Mouse (Mus musculus) lung, postnatal 0 days (tissue): ENCODE data around the gene Chmp5. TPM values are rescaled to one million over a fixed set of nuclear protein-coding genes. Genes with fewer than 3 reads are reported as not detected.

ENCODE experiments used
- ATAC-seq: fragments of 200-750 bp; cut with Nextera tagmentation; 2 replicates; pipeline ENCODE4 v1.8.0; 2017; ENCODE audit warnings: moderate library complexity
- DNase-seq: peaks from one replicate; pipeline ENCODE4 v3.0.0-alpha.2; 2016; ENCODE audit warnings: low spot score
- H3K27ac ChIP-seq: fragments of 300-500 bp; sonication (generic); 2 replicates; pipeline ENCODE4 v1.5.1; 2014; ENCODE audit warnings: antibody characterized with exemption, mild to moderate bottlenecking, low read length, mixed read lengths
- H3K27me3 ChIP-seq: fragments of 300-500 bp; sonication (generic); replicated peaks from 2 replicates; pipeline ENCODE4 v1.6.1; 2014; ENCODE audit warnings: low read length, mixed read lengths; ENCODE audit not compliant: insufficient read depth
- H3K36me3 ChIP-seq: fragments of 300-500 bp; sonication (generic); 2 replicates; pipeline ENCODE4 v1.6.1; 2014; ENCODE audit warnings: low read length, mixed read lengths; ENCODE audit not compliant: insufficient read depth
- H3K4me1 ChIP-seq: fragments of 300-500 bp; sonication (generic); 2 replicates; pipeline ENCODE4 v1.6.1; 2014; ENCODE audit warnings: antibody characterized with exemption, low read depth, low read length, mixed read lengths; ENCODE audit not compliant: insufficient read depth
- H3K4me2 ChIP-seq: fragments of 300-500 bp; sonication (generic); replicated peaks from 2 replicates; pipeline ENCODE4 v1.6.1; 2014; ENCODE audit warnings: low read depth, mild to moderate bottlenecking, low read length, moderate library complexity, mixed read lengths
- H3K4me3 ChIP-seq: fragments of 300-500 bp; sonication (generic); 2 replicates; pipeline ENCODE4 v1.5.1; 2014; ENCODE audit warnings: low read depth, low read length
- H3K9ac ChIP-seq: fragments of 300-500 bp; sonication (generic); replicated peaks from 2 replicates; pipeline ENCODE4 v1.6.1; 2014; ENCODE audit warnings: low read depth, mild to moderate bottlenecking
- H3K9me3 ChIP-seq: fragments of 300-500 bp; sonication (generic); 2 replicates; pipeline ENCODE4 v1.6.1; 2016; ENCODE audit warnings: low read length, mixed read lengths
- CTCF ChIP-seq: IDR thresholded peaks from 2 replicates; pipeline ENCODE4 v1.5.1; 2016; ENCODE audit warnings: antibody characterized with exemption, mild to moderate bottlenecking
- EP300 ChIP-seq: IDR thresholded peaks from 2 replicates; pipeline ENCODE4 v1.6.1; 2016; ENCODE audit warnings: antibody characterized with exemption, mild to moderate bottlenecking, control low read depth
- WGBS: fragments of 180-500 bp; shearing (Covaris S2); extraction: QIAGEN DNeasy Blood & Tissue Kit; methylation state at CpG from one replicate; pipeline ENCODE4 v1.1.7; 2014; 5-methylcytosine and 5-hydroxymethylcytosine counted together
- polyA plus RNA-seq: library from polyadenylated mRNA; unstranded; fragments of >200 nt; fragmentation: Nextera tagmentation; extraction: Ambion mirVana; gene quantifications from 2 replicates; pipeline ENCODE4 v1.2.1, GENCODE M21; 2015

The Chmp5 gene
- polyA plus RNA-seq, 1 experiment from 2014 or later: 150 TPM

GRCm38 (mm10) chr4:40955942-40956341, 7.7 kb downstream of the Chmp5 start:
- Histone ChIP-seq H3K9me3 (no peaks in the 10 kb centered on the region), H3K36me3 (peaks cover 60% of the 10 kb centered on the region), H3K27me3 (no peaks in the 10 kb centered on the region), H3K4me2 (no peak overlapping the region), H3K4me3 (no peak overlapping the region), H3K27ac (no peak overlapping the region), H3K9ac (no peak overlapping the region), H3K4me1 (no peaks in the 10 kb centered on the region)
- DNase-seq: no peak
- WGBS: 66% methylated on average over 6 of the region's 6 CpGs
- no peak for TF ChIP-seq EP300
- TF ChIP-seq CTCF: no peak
- no peak for ATAC-seq

- TF ChIP-seq CTCF (no peak), EP300 (no peak)
- H3K9me3 ChIP-seq: no peaks in the 10 kb centered on the region
- H3K36me3 ChIP-seq: peaks cover 47% of the 10 kb centered on the region; the same call in 1 of the 2 replicates
- H3K27me3 ChIP-seq: no peaks in the 10 kb centered on the region
- 94% methylated on average over 3 of the region's 3 CpGs for WGBS
- no peak for ATAC-seq
- no peak overlapping the region for H3K4me3 ChIP-seq
- H3K27ac ChIP-seq: no peak overlapping the region
- H3K4me2 ChIP-seq: no peak overlapping the region
- DNase-seq: no peak
- H3K9ac ChIP-seq: no peak overlapping the region
- no peaks in the 10 kb centered on the region for H3K4me1 ChIP-seq
Observed at GRCm38 (mm10) chr4:40963536-40963935, 15.3 kb downstream of the Chmp5 start.

- no peaks in the 10 kb centered on the region for H3K9me3 ChIP-seq
- TF ChIP-seq CTCF (no peak), EP300 (no peak)
- DNase-seq: no peak
- no peak for ATAC-seq
- H3K4me2 ChIP-seq: no peak overlapping the region
- H3K4me3 ChIP-seq: no peak overlapping the region
- no peak overlapping the region; the same call in 1 of the 2 replicates for H3K27ac ChIP-seq
- H3K27me3 ChIP-seq: no peaks in the 10 kb centered on the region
- 64% methylated on average over 4 of the region's 4 CpGs for WGBS
- no peak overlapping the region for H3K9ac ChIP-seq
- H3K4me1 ChIP-seq: no peaks in the 10 kb centered on the region
- H3K36me3 ChIP-seq: peaks cover 11% of the 10 kb centered on the region; the same call in 1 of the 2 replicates
Observed at GRCm38 (mm10) chr4:40969161-40969560, 21.0 kb downstream of the Chmp5 start.

- Histone ChIP-seq H3K9me3 (no peaks in the 10 kb centered on the region), H3K9ac (peak overlapping the region; percentile 80), H3K4me3 (peak overlapping the region; percentile 84), H3K4me2 (peak overlapping the region; percentile 72), H3K4me1 (no peaks in the 10 kb centered on the region), H3K27me3 (no peaks in the 10 kb centered on the region), H3K36me3 (peaks cover 7% of the 10 kb centered on the region; the same call in 1 of the 2 replicates), H3K27ac (peak overlapping the region; percentile 97)
- DNase-seq (peak; percentile 51), ATAC-seq (peak; percentile 10)
- WGBS: 8% methylated on average over 9 of the region's 13 CpGs
- no peak for TF ChIP-seq EP300
- no peak for TF ChIP-seq CTCF
Observed at GRCm38 (mm10) chr4:40969781-40970591, 21.8 kb downstream of the Chmp5 start.

- TF ChIP-seq EP300 (no peak), CTCF (no peak)
- WGBS: 0% methylated on average over 14 of the region's 16 CpGs
- peak overlapping the region; percentile 80 for H3K9ac ChIP-seq
- H3K4me1 ChIP-seq: no peaks in the 10 kb centered on the region
- ATAC-seq (no peak; the same call in 1 of the 2 replicates), DNase-seq (no peak)
- H3K36me3 ChIP-seq: peaks cover 7% of the 10 kb centered on the region; the same call in 1 of the 2 replicates
- H3K4me3 ChIP-seq: peak overlapping the region; percentile 84
- H3K27ac ChIP-seq: peak overlapping the region; percentile 97
- no peaks in the 10 kb centered on the region for H3K27me3 ChIP-seq
- no peaks in the 10 kb centered on the region for H3K9me3 ChIP-seq
- peak overlapping the region; percentile 72 for H3K4me2 ChIP-seq
Observed at GRCm38 (mm10) chr4:40970592-40970841, 22.3 kb downstream of the Chmp5 start.

GRCm38 (mm10) chr4:40970842-40971701, 22.9 kb downstream of the Chmp5 start, which contains the start of gene Nfx1:
Gene Nfx1, plus strand, starts transcription at chr4:40970906.
- Histone ChIP-seq H3K9me3 (no peaks in the 10 kb centered on the region), H3K4me2 (peak within 1 kb of the TSS; percentile 72), H3K27ac (peak within 1 kb of the TSS; percentile 97), H3K36me3 (peaks cover 2% of the 10 kb centered on the region; the same call in 1 of the 2 replicates), H3K4me3 (peak within 1 kb of the TSS; percentile 84), H3K4me1 (no peaks in the 10 kb centered on the region), H3K9ac (peak within 1 kb of the TSS; percentile 80), H3K27me3 (no peaks in the 10 kb centered on the region)
- DNase-seq (peak; percentile 98), ATAC-seq (peak; percentile 96)
- TF ChIP-seq CTCF: peak; percentile 1
- peak; percentile 37; the same call in 1 of the 2 replicates for TF ChIP-seq EP300
- under 1% methylated on average over 68 of the region's 85 CpGs for WGBS
